Mouse (Mus musculus) intestine, postnatal 0 days (tissue): ENCODE measurements around the gene Aco2. TPM values are rescaled to one million over a fixed set of nuclear protein-coding genes. Genes with fewer than 3 reads are reported as not detected.

Experiments used
- ATAC-seq: fragments of 200-750 bp; cut with Nextera tagmentation; 2 replicates; pipeline ENCODE4 v1.8.0; 2017; ENCODE audit warnings: mild to moderate bottlenecking, moderate TSS enrichment, moderate library complexity
- H3K27ac ChIP-seq: fragments of 300-500 bp; sonication (generic); 2 replicates; pipeline ENCODE4 v1.5.1; 2014; ENCODE audit warnings: mild to moderate bottlenecking, low read depth, low read length, moderate library complexity
- H3K27me3 ChIP-seq: fragments of 300-500 bp; sonication (generic); replicated peaks from 2 replicates; pipeline ENCODE4 v1.6.1; 2014; ENCODE audit warnings: low read length, mixed read lengths; ENCODE audit not compliant: control insufficient read depth, insufficient read depth
- H3K36me3 ChIP-seq: fragments of 300-500 bp; sonication (generic); 2 replicates; pipeline ENCODE4 v1.6.1; 2014; ENCODE audit warnings: mild to moderate bottlenecking, moderate library complexity; ENCODE audit not compliant: control insufficient read depth, insufficient read depth
- H3K4me1 ChIP-seq: fragments of 300-500 bp; sonication (generic); replicated peaks from 2 replicates; pipeline ENCODE4 v1.6.1; 2014; ENCODE audit warnings: antibody characterized with exemption, low read length, mixed read lengths; ENCODE audit not compliant: control insufficient read depth, insufficient read depth
- H3K4me2 ChIP-seq: fragments of 300-500 bp; sonication (generic); replicated peaks from 2 replicates; pipeline ENCODE4 v1.6.1; 2014; ENCODE audit warnings: low read depth, mild to moderate bottlenecking, moderate library complexity
- H3K4me3 ChIP-seq: fragments of 300-500 bp; sonication (generic); 2 replicates; pipeline ENCODE4 v1.5.1; 2014; ENCODE audit warnings: low read depth, low read length
- H3K9ac ChIP-seq: fragments of 300-500 bp; sonication (generic); 2 replicates; pipeline ENCODE4 v1.6.1; 2014; ENCODE audit warnings: mild to moderate bottlenecking, low read depth, low read length
- H3K9me3 ChIP-seq: fragments of 300-500 bp; sonication (generic); 2 replicates; pipeline ENCODE4 v1.6.1; 2016; ENCODE audit warnings: mixed run types; ENCODE audit not compliant: control insufficient read depth
- CTCF ChIP-seq: sonication (generic); IDR thresholded peaks from 2 replicates; pipeline ENCODE4 v1.5.1; 2016; ENCODE audit warnings: low read depth, mild to moderate bottlenecking, control low read depth, antibody characterized with exemption, moderate library complexity
- WGBS: fragments of 180-500 bp; shearing (Covaris S2); extraction: QIAGEN DNeasy Blood & Tissue Kit; methylation state at CpG from one replicate; pipeline ENCODE4 v1.1.7; 2014; 5-methylcytosine and 5-hydroxymethylcytosine counted together
- polyA plus RNA-seq: library from polyadenylated mRNA; unstranded; fragments of >200 nt; fragmentation: Nextera tagmentation; extraction: Ambion mirVana; gene quantifications from 2 replicates; pipeline ENCODE4 v1.2.1, GENCODE M21; 2015

Aco2 gene
- polyA plus RNA-seq, 1 experiment from 2014 or later: 209 TPM

- peak within 1 kb of the TSS; percentile 62 for H3K27ac ChIP-seq
- TF ChIP-seq CTCF: peak; percentile 90
- peak within 1 kb of the TSS; percentile 79 for H3K4me2 ChIP-seq
- peak within 1 kb of the TSS; percentile 59 for H3K4me3 ChIP-seq
- ATAC-seq: peak; percentile 95
- peaks cover under 1% of the 10 kb centered on the region; the same call in 1 of the 2 replicates for H3K36me3 ChIP-seq
- no peaks in the 10 kb centered on the region for H3K9me3 ChIP-seq
- H3K9ac ChIP-seq: peak within 1 kb of the TSS; percentile 55
- no peaks in the 10 kb centered on the region for H3K27me3 ChIP-seq
- H3K4me1 ChIP-seq: no peaks in the 10 kb centered on the region
- WGBS: under 1% methylated on average over 77 of the region's 77 CpGs
Observed at GRCm38 (mm10) chr15:81960171-81961077, 88.3 kb downstream of the Aco2 start, which contains the start of gene Pmm1. Gene Pmm1 (minus strand): TSS chr15:81960930.

GRCm38 (mm10) chr15:81961078-81961451 is 89.0 kb downstream of the Aco2 start:
- Histone ChIP-seq H3K9ac (no peak overlapping the region), H3K4me2 (peak overlapping the region; percentile 79), H3K4me3 (peak overlapping the region; percentile 59), H3K27me3 (no peaks in the 10 kb centered on the region), H3K36me3 (no peaks in the 10 kb centered on the region; the same call in 1 of the 2 replicates), H3K27ac (peak overlapping the region; percentile 11; the same call in 1 of the 2 replicates), H3K9me3 (no peaks in the 10 kb centered on the region), H3K4me1 (no peaks in the 10 kb centered on the region)
- ATAC-seq: no peak
- WGBS: 2% methylated on average over 6 of the region's 8 CpGs
- TF ChIP-seq CTCF: no peak

GRCm38 (mm10) chr15:81964262-81964661 is 92.2 kb downstream of the Aco2 start:
- H3K4me2 ChIP-seq: no peak overlapping the region
- ATAC-seq: no peak
- WGBS: 29% methylated on average over 1 of the region's 1 CpGs
- H3K4me1 ChIP-seq: no peaks in the 10 kb centered on the region
- H3K9me3 ChIP-seq: no peaks in the 10 kb centered on the region
- H3K27me3 ChIP-seq: no peaks in the 10 kb centered on the region
- H3K4me3 ChIP-seq: no peak overlapping the region
- no peak for TF ChIP-seq CTCF
- H3K27ac ChIP-seq: no peak overlapping the region
- no peak overlapping the region for H3K9ac ChIP-seq
- H3K36me3 ChIP-seq: no peaks in the 10 kb centered on the region

Other genes starting within 250 kb of the Aco2 start
- gene L3mbtl2, start 208.4 kb upstream of the Aco2 start, polyA plus RNA-seq: 8.3 and 8.7 TPM in 2 replicates
- gene Chadl, start 175.0 kb upstream of the Aco2 start, polyA plus RNA-seq: 1.6 TPM in 2 replicates
- gene Zc3h7b, start 127.3 kb upstream of the Aco2 start, polyA plus RNA-seq: 5.6 and 7.3 TPM in 2 replicates
- 20.6 and 21.9 TPM in 2 replicates for gene Rangap1, start 126.8 kb upstream of the Aco2 start, polyA plus RNA-seq
- 13.4 and 16.0 TPM in 2 replicates for gene Tef, start 69.9 kb upstream of the Aco2 start, polyA plus RNA-seq
- 19.8 and 22.1 TPM in 2 replicates for gene Tob2, start 13.5 kb upstream of the Aco2 start, polyA plus RNA-seq
- gene Phf5a, start 398 bp upstream of the Aco2 start, polyA plus RNA-seq: 75.9 and 79.2 TPM in 2 replicates
- 114 and 123 TPM in 2 replicates for gene Polr3h, start 53.9 kb downstream of the Aco2 start, polyA plus RNA-seq
- gene Csdc2, start 64.5 kb downstream of the Aco2 start, polyA plus RNA-seq: 4.4 and 4.9 TPM in 2 replicates
- 14.5 and 15.8 TPM in 2 replicates for gene Pmm1, start 88.6 kb downstream of the Aco2 start, polyA plus RNA-seq
- not detected in 2 replicates for gene 1700029P11Rik, start 108.2 kb downstream of the Aco2 start, polyA plus RNA-seq
- gene Xrcc6, start 115.5 kb downstream of the Aco2 start, polyA plus RNA-seq: 22.6 and 23.2 TPM in 2 replicates
- gene Desi1, start 161.6 kb downstream of the Aco2 start, polyA plus RNA-seq: 10.0 and 12.1 TPM in 2 replicates
- 86.1 and 99.0 TPM in 2 replicates for gene Snu13, start 175.3 kb downstream of the Aco2 start, polyA plus RNA-seq
- not detected in 2 replicates for gene 4930407I10Rik, start 186.8 kb downstream of the Aco2 start, polyA plus RNA-seq
- gene Mei1, start 197.7 kb downstream of the Aco2 start, polyA plus RNA-seq: not detected in 2 replicates